Mouse (Mus musculus): ENCODE measurements around the gene Spen. TPM values are rescaled to one million over a fixed set of nuclear protein-coding genes. Genes with fewer than 3 reads are reported as not detected.

Spen gene
- total and polyA plus RNA-seq, 2 experiments from 2014 or later: 13.6 to 20.0 TPM

GRCm38 (mm10) chr4:141444451-141445327 is 93.7 kb downstream of the Spen start, which contains the start of gene Zbtb17:
TSS of gene Zbtb17 (plus strand) at chr4:141444654.
- H3K27ac ChIP-seq (ENCODE audit: low read depth, low read length): peak within 1 kb of the TSS; percentile 83
- ATAC-seq (ENCODE audit: low FRiP score) (peak; percentile 89), DNase-seq (ENCODE audit: low spot score) (peak; percentile 96)
- H3K4me3 ChIP-seq (ENCODE audit: low read depth, low read length): peak within 1 kb of the TSS; percentile 99
- H3K9me3 ChIP-seq (ENCODE audit: low read length): no peaks in the 10 kb centered on the region
- peak within 1 kb of the TSS; percentile 88 for H3K4me2 ChIP-seq (ENCODE audit: low read depth, low read length, poor library complexity, severe bottlenecking)
- H3K4me1 ChIP-seq (ENCODE audit: insufficient read depth, low read length): 0 out of 2 replicates have a peak, but pooled peaks cover 7% of the 10 kb centered on the region
- H3K9ac ChIP-seq (replicated peaks; ENCODE audit: low read length, poor library complexity, severe bottlenecking): peak within 1 kb of the TSS; percentile 92
- under 1% methylated on average over 69 of the region's 102 CpGs for WGBS
- no peak for TF ChIP-seq CTCF (IDR thresholded peaks at IDR 0.05)
- peaks cover 25% of the 10 kb centered on the region for H3K36me3 ChIP-seq (ENCODE audit: insufficient read depth, low read length)
- no peaks in the 10 kb centered on the region for H3K27me3 ChIP-seq (ENCODE audit: insufficient read depth, low read length)

- WGBS: 51% methylated on average over 11 of the region's 11 CpGs
- Histone ChIP-seq H3K9me3 (ENCODE audit: low read length) (no peaks in the 10 kb centered on the region), H3K36me3 (ENCODE audit: insufficient read depth, low read length) (peaks cover 17% of the 10 kb centered on the region), H3K4me2 (ENCODE audit: low read depth, low read length, poor library complexity, severe bottlenecking) (peak overlapping the region; percentile 88), H3K9ac (replicated peaks; ENCODE audit: low read length, poor library complexity, severe bottlenecking) (peak overlapping the region; percentile 92; the same call in 1 of the 2 replicates), H3K4me3 (ENCODE audit: low read depth, low read length) (peak overlapping the region; percentile 99), H3K4me1 (ENCODE audit: insufficient read depth, low read length) (0 out of 2 replicates have a peak, but pooled peaks cover 7% of the 10 kb centered on the region), H3K27ac (ENCODE audit: low read depth, low read length) (no peak overlapping the region), H3K27me3 (ENCODE audit: insufficient read depth, low read length) (no peaks in the 10 kb centered on the region)
- DNase-seq (ENCODE audit: low spot score) (no peak), ATAC-seq (ENCODE audit: low FRiP score) (no peak)
- no peak for TF ChIP-seq CTCF (IDR thresholded peaks at IDR 0.05)
These were observed 94.6 kb downstream of the Spen start for GRCm38 (mm10) chr4:141443641-141444429.

GRCm38 (mm10) chr4:141440877-141441276 is 97.5 kb downstream of the Spen start:
- H3K36me3 ChIP-seq (ENCODE audit: insufficient read depth, low read length): no peaks in the 10 kb centered on the region
- H3K27me3 ChIP-seq (ENCODE audit: insufficient read depth, low read length): no peaks in the 10 kb centered on the region
- no peak for TF ChIP-seq CTCF (IDR thresholded peaks at IDR 0.05)
- H3K9me3 ChIP-seq (ENCODE audit: low read length): no peaks in the 10 kb centered on the region
- no peak overlapping the region for H3K4me3 ChIP-seq (ENCODE audit: low read depth, low read length)
- no peak overlapping the region for H3K4me2 ChIP-seq (ENCODE audit: low read depth, low read length, poor library complexity, severe bottlenecking)
- H3K27ac ChIP-seq (ENCODE audit: low read depth, low read length): no peak overlapping the region
- ATAC-seq (ENCODE audit: low FRiP score) (no peak), DNase-seq (ENCODE audit: low spot score) (no peak)
- no peak overlapping the region for H3K9ac ChIP-seq (replicated peaks; ENCODE audit: low read length, poor library complexity, severe bottlenecking)
- 0 out of 2 replicates have a peak, but pooled peaks cover 7% of the 10 kb centered on the region for H3K4me1 ChIP-seq (ENCODE audit: insufficient read depth, low read length)

GRCm38 (mm10) chr4:141439083-141439803 is 99.2 kb downstream of the Spen start:
- Histone ChIP-seq H3K4me2 (ENCODE audit: low read depth, low read length, poor library complexity, severe bottlenecking) (no peak overlapping the region), H3K9me3 (ENCODE audit: low read length) (no peaks in the 10 kb centered on the region), H3K27me3 (ENCODE audit: insufficient read depth, low read length) (no peaks in the 10 kb centered on the region), H3K36me3 (ENCODE audit: insufficient read depth, low read length) (no peaks in the 10 kb centered on the region), H3K9ac (replicated peaks; ENCODE audit: low read length, poor library complexity, severe bottlenecking) (no peak overlapping the region), H3K4me1 (ENCODE audit: insufficient read depth, low read length) (no peaks in the 10 kb centered on the region), H3K4me3 (ENCODE audit: low read depth, low read length) (no peak overlapping the region), H3K27ac (ENCODE audit: low read depth, low read length) (no peak overlapping the region)
- ATAC-seq (ENCODE audit: low FRiP score) (no peak), DNase-seq (ENCODE audit: low spot score) (no peak)
- no peak for TF ChIP-seq CTCF (IDR thresholded peaks at IDR 0.05)
- WGBS: 87% methylated on average over 12 of the region's 12 CpGs

GRCm38 (mm10) chr4:141435974-141436373 is 102.4 kb downstream of the Spen start, which contains the start of gene Srarp:
TSS of gene Srarp (minus strand) at chr4:141436105.
- H3K9me3 ChIP-seq (ENCODE audit: low read length): no peaks in the 10 kb centered on the region
- no peaks in the 10 kb centered on the region for H3K36me3 ChIP-seq (ENCODE audit: insufficient read depth, low read length)
- H3K27me3 ChIP-seq (ENCODE audit: insufficient read depth, low read length): 0 out of 2 replicates have a peak, but pooled peaks cover 4% of the 10 kb centered on the region
- no peak within 1 kb of the TSS for H3K4me3 ChIP-seq (ENCODE audit: low read depth, low read length)
- H3K4me1 ChIP-seq (ENCODE audit: insufficient read depth, low read length): no peaks in the 10 kb centered on the region
- WGBS: 86% methylated on average over 1 of the region's 1 CpGs
- ATAC-seq (ENCODE audit: low FRiP score): no peak
- no peak within 1 kb of the TSS for H3K27ac ChIP-seq (ENCODE audit: low read depth, low read length)
- TF ChIP-seq CTCF (IDR thresholded peaks at IDR 0.05): no peak
- H3K4me2 ChIP-seq (ENCODE audit: low read depth, low read length, poor library complexity, severe bottlenecking): no peak within 1 kb of the TSS
- DNase-seq (ENCODE audit: low spot score): no peak
- no peak within 1 kb of the TSS for H3K9ac ChIP-seq (replicated peaks; ENCODE audit: low read length, poor library complexity, severe bottlenecking)

Measured in midbrain, postnatal 0 days (tissue).